Mouse (Mus musculus) left cerebral cortex, adult 2 months (tissue): ENCODE measurements around the gene Reck. TPM values are rescaled to one million over a fixed set of nuclear protein-coding genes. Genes with fewer than 3 reads are reported as not detected.

Source experiments
- DNase-seq, 2 experiments: peaks; one replicate each; pipeline ENCODE4 v3.0.0; 2021 to 2022; ENCODE audit warnings: low spot score in 2 of 2, mixed read lengths in 1 of 2; ENCODE audit errors: extremely low spot score in 1 of 2
- H3K27ac ChIP-seq: fragments of 200-600 bp; 2 replicates; pipeline ENCODE4 v1.8.1; 2022
- H3K4me3 ChIP-seq: fragments of 200-600 bp; 2 replicates; pipeline ENCODE4 v1.8.1; 2022
- CTCF ChIP-seq: fragments of 200-600 bp; IDR thresholded peaks from 2 replicates; pipeline ENCODE4 v1.8.1; 2022; ENCODE audit warnings: antibody characterized with exemption, mild to moderate bottlenecking, moderate library complexity
- intact Hi-C: fragments of 180-260 bp; cut with DNase I; formaldehyde crosslinking; loops from one replicate; pipeline ENCODE4 v1.15.1; 2025
- long read RNA-seq, 2 experiments: library from polyadenylated mRNA; stranded (forward); transcript quantifications; one replicate each; pipeline ENCODE4 v2.0.0; 2021; ENCODE audit warnings: borderline mapping rate in 2 of 2
- total RNA-seq, 2 experiments: library from RNA; stranded (reverse); gene quantifications; 2 replicates each; pipeline ENCODE4 v1.2.3; 2021

Reck gene
- total RNA-seq = 1 to 10 TPM; 7.6 to 8.6 TPM
- long read RNA-seq, experiment 1, full-length matches to known transcripts = 4 of 7 reads
- long read RNA-seq, experiment 1, partial matches to known transcripts = 2 of 7 reads
- long read RNA-seq, experiment 1, other reads (novel, unspliced or antisense) = 1 of 7 reads
- long read RNA-seq, experiment 2, full-length matches to known transcripts = 6 of 11 reads
- long read RNA-seq, experiment 2, partial matches to known transcripts = 1 of 11 reads
- long read RNA-seq, experiment 2, other reads (novel, unspliced or antisense) = 4 of 11 reads

DNA sequence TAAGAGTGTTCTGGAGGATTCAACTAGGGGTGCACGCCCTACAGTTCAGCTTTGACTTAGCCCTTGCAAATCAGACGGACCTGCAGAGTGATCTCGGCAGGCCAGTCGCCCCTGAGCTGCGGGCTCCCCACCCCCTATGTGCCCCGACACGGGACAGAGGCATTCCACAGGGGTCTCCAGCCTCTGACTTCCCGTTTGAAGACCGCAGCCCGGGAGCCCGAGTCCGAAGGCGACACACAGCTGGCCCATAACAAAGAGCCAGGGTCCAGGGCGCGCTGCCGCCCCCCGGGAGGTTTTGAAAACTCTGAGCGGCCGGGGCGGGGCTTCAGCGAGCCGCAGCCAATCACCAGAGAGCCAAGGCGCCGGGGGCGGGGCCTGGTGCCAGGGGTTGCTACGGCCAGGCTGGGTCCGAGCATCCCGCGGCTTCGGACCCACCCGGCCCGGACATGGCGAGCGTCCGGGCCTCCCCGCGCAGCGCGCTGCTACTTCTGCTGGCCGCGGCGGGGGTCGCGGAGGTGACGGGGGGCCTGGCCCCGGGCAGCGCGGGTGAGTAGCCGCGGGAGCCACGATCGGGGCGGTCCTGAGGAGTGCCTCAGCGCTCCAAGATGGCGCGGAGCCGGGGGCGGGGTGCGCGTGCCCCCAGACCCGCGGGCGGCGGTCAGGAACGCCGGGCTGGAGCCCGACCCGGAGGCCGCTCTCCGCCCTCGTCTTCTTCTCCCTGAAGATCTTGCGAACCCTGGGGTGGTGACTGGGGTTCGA, at the start of gene Reck:
Reck (plus strand) TSS at position 371 of the 759 bp plus-strand sequence.
- Histone ChIP-seq H3K27ac (peak within 1 kb of the TSS; percentile 76), H3K4me3 (peak within 1 kb of the TSS; percentile 84)
- DNase-seq = peak; percentile 81 to 83
- TF ChIP-seq CTCF = no peak
- intact Hi-C loops = no loop called here

DNA sequence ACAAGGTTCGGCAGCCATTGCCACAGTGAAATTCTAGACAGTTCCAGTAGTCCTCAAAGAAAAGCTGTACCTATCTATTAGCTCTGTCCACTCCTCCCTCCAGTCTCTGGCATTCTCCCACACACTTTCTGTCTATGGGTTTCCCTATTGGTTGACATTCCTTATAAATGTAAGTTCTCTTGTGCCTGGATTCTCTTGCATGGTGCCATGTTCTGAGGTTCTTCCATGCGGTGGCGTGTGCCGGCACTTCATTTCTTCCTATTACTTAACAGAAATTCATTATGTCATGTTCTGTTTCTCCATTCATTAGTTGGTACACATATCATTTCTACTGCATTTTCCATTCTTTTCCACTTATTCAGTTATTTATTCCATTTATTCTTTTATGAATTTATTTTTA, 46.5 kb upstream of the Reck start:
- Histone ChIP-seq H3K4me3 (no peak overlapping the region), H3K27ac (no peak overlapping the region)
- TF ChIP-seq CTCF = no peak
- no peak for DNase-seq
- intact Hi-C loops = no loop called here

GRCm38 (mm10) chr4:43832031-43832430, 43.3 kb upstream of the Reck start:
- DNase-seq = no peak
- TF ChIP-seq CTCF = no peak; the same call in 1 of the 2 replicates
- H3K27ac ChIP-seq = no peak overlapping the region
- H3K4me3 ChIP-seq = no peak overlapping the region
- intact Hi-C loops = no loop called here

DNA sequence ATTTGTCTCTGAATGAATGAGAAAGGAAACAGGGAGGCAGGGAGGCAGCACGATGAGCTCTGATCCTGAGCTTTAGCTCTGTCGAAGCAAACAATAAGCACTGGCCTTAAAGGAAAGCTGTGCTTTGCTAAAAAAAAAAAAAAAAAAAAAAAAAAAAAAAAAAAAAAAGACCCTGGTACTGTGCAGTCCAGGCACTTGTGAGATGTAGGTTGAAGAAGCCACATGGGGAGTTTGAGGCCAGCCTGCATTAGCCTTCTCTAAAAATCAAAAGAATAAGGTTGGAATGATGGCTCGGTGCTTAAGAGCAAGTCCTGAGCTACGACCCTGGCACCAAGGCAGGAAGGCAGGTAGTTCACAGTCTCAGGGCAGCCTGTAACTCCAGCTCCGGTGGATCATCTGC, 41.6 kb upstream of the Reck start:
- intact Hi-C loops = no loop called here
- no peak overlapping the region for H3K27ac ChIP-seq
- DNase-seq = no peak
- TF ChIP-seq CTCF = no peak
- no peak overlapping the region for H3K4me3 ChIP-seq

DNA sequence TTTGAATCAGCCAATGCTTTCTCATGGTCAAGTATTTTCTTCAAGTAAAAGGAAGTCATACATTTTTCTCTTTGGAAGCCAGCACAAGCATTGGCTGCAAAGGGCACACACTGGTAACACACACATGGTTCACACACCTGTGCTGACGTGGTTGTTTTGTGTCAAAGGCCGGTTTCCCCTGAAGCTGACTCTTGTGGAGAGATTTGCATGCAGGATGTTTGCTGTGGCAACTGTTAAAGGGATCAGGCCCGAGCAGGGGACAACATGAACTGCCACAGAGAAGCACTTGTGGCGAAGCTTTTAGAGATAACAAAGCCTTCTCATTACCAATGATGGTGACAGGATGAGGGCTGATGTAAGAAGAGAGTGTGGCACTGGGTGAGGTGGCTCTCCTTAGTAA, 40.6 kb upstream of the Reck start:
- no peak for TF ChIP-seq CTCF
- intact Hi-C loops = no loop called here
- no peak for DNase-seq

GRCm38 (mm10) chr4:43838326-43838725, 37.0 kb upstream of the Reck start:
- no peak for DNase-seq
- H3K27ac ChIP-seq = no peak overlapping the region
- no peak overlapping the region for H3K4me3 ChIP-seq
- intact Hi-C loops = no loop called here
- TF ChIP-seq CTCF = no peak

More for the DNA sequence above, 40.6 kb upstream of the Reck start:
- Histone ChIP-seq H3K4me3 (no peak overlapping the region), H3K27ac (no peak overlapping the region)

DNA sequence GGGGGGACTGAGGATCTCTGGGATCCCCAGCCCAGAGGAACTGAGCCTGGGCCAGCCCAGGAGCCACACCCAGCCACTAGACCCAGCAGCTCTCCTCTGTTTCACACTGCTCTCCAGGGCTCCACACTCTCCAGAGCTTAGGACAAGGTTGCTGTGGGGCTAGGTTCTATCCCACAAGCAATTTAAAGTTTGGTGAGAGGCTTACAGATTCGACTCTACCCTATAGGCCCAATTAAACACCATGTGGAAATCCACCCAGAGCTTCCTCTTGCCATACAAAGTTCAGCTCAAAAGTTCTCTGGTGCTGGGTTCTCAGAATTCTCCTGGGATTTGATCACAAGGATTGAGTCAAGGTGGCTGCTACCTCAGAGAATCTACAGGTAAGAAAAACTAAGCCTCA, 35.2 kb upstream of the Reck start, which contains the start of gene Olfr157:
Olfr157 (minus strand) TSS at position 101 of the 400 bp plus-strand sequence.
- no peak within 1 kb of the TSS for H3K27ac ChIP-seq
- intact Hi-C loops = no loop called here
- no peak for DNase-seq
- H3K4me3 ChIP-seq = no peak within 1 kb of the TSS
- TF ChIP-seq CTCF = no peak

DNA sequence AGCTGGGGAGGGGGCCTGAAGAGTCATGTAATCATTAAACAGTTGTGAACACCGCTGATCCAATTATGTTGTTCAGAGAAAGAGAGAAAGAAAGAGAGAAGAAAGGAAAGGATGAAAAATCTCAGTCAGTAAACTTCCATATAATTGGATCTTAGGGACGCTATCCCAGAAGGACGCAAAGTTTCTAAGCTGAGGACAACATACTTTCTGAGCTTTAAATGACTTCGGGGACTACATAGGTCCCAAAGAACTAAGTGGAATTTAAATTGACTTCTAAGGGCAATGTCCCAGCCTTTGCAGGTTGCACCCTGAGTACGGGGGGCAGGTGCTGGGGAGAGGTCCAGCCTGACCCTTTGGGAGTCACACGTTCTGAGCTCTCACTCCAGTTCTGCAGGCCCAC, 24.1 kb upstream of the Reck start, which contains the start of gene Olfr155:
Olfr155 (plus strand) TSS at position 301 of the 400 bp plus-strand sequence.
- Histone ChIP-seq H3K27ac (no peak within 1 kb of the TSS), H3K4me3 (no peak within 1 kb of the TSS)
- intact Hi-C loops = no loop called here
- DNase-seq = no peak
- no peak for TF ChIP-seq CTCF

GRCm38 (mm10) chr4:43854101-43854500, 21.2 kb upstream of the Reck start:
- Histone ChIP-seq H3K27ac (no peak overlapping the region), H3K4me3 (no peak overlapping the region)
- TF ChIP-seq CTCF = no peak
- intact Hi-C loops = no loop called here
- DNase-seq = no peak

GRCm38 (mm10) chr4:43859886-43860285, 15.4 kb upstream of the Reck start:
- no peak for TF ChIP-seq CTCF
- intact Hi-C loops = loop anchor here (2.0 kb wide), 4 partner anchors 35 to 229 kb away; partner anchors contain the start of gene Npr2
- H3K4me3 ChIP-seq = no peak overlapping the region
- no peak for DNase-seq
- no peak overlapping the region for H3K27ac ChIP-seq

GRCm38 (mm10) chr4:43860744-43861519, 14.4 kb upstream of the Reck start:
- H3K4me3 ChIP-seq = no peak overlapping the region
- TF ChIP-seq CTCF = peak; percentile 84
- intact Hi-C loops = loop anchor here (2.0 kb wide), 4 partner anchors 36 to 230 kb away; partner anchors contain the start of gene Npr2
- no peak overlapping the region for H3K27ac ChIP-seq
- DNase-seq = peak; percentile 70 to 76

GRCm38 (mm10) chr4:43863298-43863697, 12.0 kb upstream of the Reck start:
- Histone ChIP-seq H3K4me3 (no peak overlapping the region), H3K27ac (no peak overlapping the region)
- TF ChIP-seq CTCF = no peak
- intact Hi-C loops = no loop called here
- DNase-seq = no peak
